Mouse (Mus musculus): ENCODE data around the gene Lag3. TPM values are rescaled to one million over a fixed set of nuclear protein-coding genes. Genes with fewer than 3 reads are reported as not detected.

The Lag3 gene
- total and polyA plus RNA-seq, 2 experiments from 2014 or later, result 0.11 to 0.85 TPM

GRCm38 (mm10) chr6:124863658-124864298, 47.7 kb downstream of the Lag3 start, which contains the start of gene Gpr162:
Gpr162 (minus strand) TSS chr6:124863983.
- WGBS, result 2% methylated on average over 30 of the region's 43 CpGs
- peak; percentile 58 for DNase-seq (ENCODE audit: low spot score)
- H3K36me3 ChIP-seq (replicated peaks; ENCODE audit: control insufficient read depth, insufficient read depth, low read length), result no peaks in the 10 kb centered on the region
- no peak for TF ChIP-seq CTCF (IDR thresholded peaks at IDR 0.05; ENCODE audit: low read depth)
- peak within 1 kb of the TSS; percentile 54 for H3K9ac ChIP-seq (replicated peaks; ENCODE audit: low read depth, low read length)
- peak within 1 kb of the TSS; percentile 61; the same call in 1 of the 2 replicates for H3K27ac ChIP-seq (ENCODE audit: low read depth)
- peaks cover 11% of the 10 kb centered on the region; the same call in 1 of the 2 replicates for H3K4me1 ChIP-seq (ENCODE audit: control insufficient read depth, insufficient read depth)
- H3K4me2 ChIP-seq (ENCODE audit: low read depth, low read length), result peak within 1 kb of the TSS; percentile 97
- H3K27me3 ChIP-seq (ENCODE audit: control insufficient read depth, insufficient read depth, low read length), result peaks cover 22% of the 10 kb centered on the region
- H3K4me3 ChIP-seq (ENCODE audit: low read depth, low read length), result peak within 1 kb of the TSS; percentile 49
- peak; percentile 49 for ATAC-seq (ENCODE audit: insufficient read depth, low read depth)
- no peaks in the 10 kb centered on the region for H3K9me3 ChIP-seq (replicated peaks; ENCODE audit: control insufficient read depth, low read length)

GRCm38 (mm10) chr6:124863125-124863657, 48.3 kb downstream of the Lag3 start:
- peaks cover 28% of the 10 kb centered on the region for H3K27me3 ChIP-seq (ENCODE audit: control insufficient read depth, insufficient read depth, low read length)
- no peaks in the 10 kb centered on the region for H3K36me3 ChIP-seq (replicated peaks; ENCODE audit: control insufficient read depth, insufficient read depth, low read length)
- TF ChIP-seq CTCF (IDR thresholded peaks at IDR 0.05; ENCODE audit: low read depth) (no peak), EP300 (IDR thresholded peaks at IDR 0.05; ENCODE audit: low read depth) (no peak)
- peaks cover 11% of the 10 kb centered on the region; the same call in 1 of the 2 replicates for H3K4me1 ChIP-seq (ENCODE audit: control insufficient read depth, insufficient read depth)
- H3K9me3 ChIP-seq (replicated peaks; ENCODE audit: control insufficient read depth, low read length), result no peaks in the 10 kb centered on the region
- ATAC-seq (ENCODE audit: insufficient read depth, low read depth) (peak; percentile 5; the same call in 1 of the 2 replicates), DNase-seq (ENCODE audit: low spot score) (no peak)
- peak overlapping the region; percentile 61; the same call in 1 of the 2 replicates for H3K27ac ChIP-seq (ENCODE audit: low read depth)
- H3K4me2 ChIP-seq (ENCODE audit: low read depth, low read length), result peak overlapping the region; percentile 97
- peak overlapping the region; percentile 54 for H3K9ac ChIP-seq (replicated peaks; ENCODE audit: low read depth, low read length)
- H3K4me3 ChIP-seq (ENCODE audit: low read depth, low read length), result peak overlapping the region; percentile 49
- 2% methylated on average over 16 of the region's 16 CpGs for WGBS

- Histone ChIP-seq H3K4me1 (ENCODE audit: control insufficient read depth, insufficient read depth) (peaks cover 11% of the 10 kb centered on the region; the same call in 1 of the 2 replicates), H3K27me3 (ENCODE audit: control insufficient read depth, insufficient read depth, low read length) (peaks cover 33% of the 10 kb centered on the region), H3K27ac (ENCODE audit: low read depth) (no peak overlapping the region; the same call in 1 of the 2 replicates), H3K4me2 (ENCODE audit: low read depth, low read length) (peak overlapping the region; percentile 97), H3K9me3 (replicated peaks; ENCODE audit: control insufficient read depth, low read length) (no peaks in the 10 kb centered on the region), H3K36me3 (replicated peaks; ENCODE audit: control insufficient read depth, insufficient read depth, low read length) (no peaks in the 10 kb centered on the region), H3K4me3 (ENCODE audit: low read depth, low read length) (peak overlapping the region; percentile 49), H3K9ac (replicated peaks; ENCODE audit: low read depth, low read length) (peak overlapping the region; percentile 54; the same call in 1 of the 2 replicates)
- no peak for TF ChIP-seq CTCF (IDR thresholded peaks at IDR 0.05; ENCODE audit: low read depth)
- no peak for TF ChIP-seq EP300 (IDR thresholded peaks at IDR 0.05; ENCODE audit: low read depth)
- ATAC-seq (ENCODE audit: insufficient read depth, low read depth), result no peak
- WGBS, result 16% methylated on average over 8 of the region's 8 CpGs
- DNase-seq (ENCODE audit: low spot score), result no peak
These were observed 48.9 kb downstream of the Lag3 start for GRCm38 (mm10) chr6:124862406-124863124.

- Histone ChIP-seq H3K4me1 (ENCODE audit: control insufficient read depth, insufficient read depth) (peaks cover 11% of the 10 kb centered on the region; the same call in 1 of the 2 replicates), H3K4me2 (ENCODE audit: low read depth, low read length) (no peak overlapping the region; the same call in 1 of the 2 replicates), H3K27me3 (ENCODE audit: control insufficient read depth, insufficient read depth, low read length) (peaks cover 33% of the 10 kb centered on the region), H3K9ac (replicated peaks; ENCODE audit: low read depth, low read length) (no peak overlapping the region), H3K4me3 (ENCODE audit: low read depth, low read length) (no peak overlapping the region), H3K36me3 (replicated peaks; ENCODE audit: control insufficient read depth, insufficient read depth, low read length) (no peaks in the 10 kb centered on the region), H3K9me3 (replicated peaks; ENCODE audit: control insufficient read depth, low read length) (no peaks in the 10 kb centered on the region), H3K27ac (ENCODE audit: low read depth) (no peak overlapping the region)
- WGBS, result 50% methylated on average over 3 of the region's 3 CpGs
- ATAC-seq (ENCODE audit: insufficient read depth, low read depth) (no peak), DNase-seq (ENCODE audit: low spot score) (no peak)
- TF ChIP-seq CTCF (IDR thresholded peaks at IDR 0.05; ENCODE audit: low read depth) (no peak), EP300 (IDR thresholded peaks at IDR 0.05; ENCODE audit: low read depth) (no peak)
These were observed 49.7 kb downstream of the Lag3 start for GRCm38 (mm10) chr6:124861802-124862201.

- DNase-seq (ENCODE audit: low spot score) (no peak), ATAC-seq (ENCODE audit: insufficient read depth, low read depth) (no peak)
- 88% methylated on average over 19 of the region's 19 CpGs for WGBS
- Histone ChIP-seq H3K9me3 (replicated peaks; ENCODE audit: control insufficient read depth, low read length) (no peaks in the 10 kb centered on the region), H3K4me2 (ENCODE audit: low read depth, low read length) (no peak overlapping the region), H3K4me1 (ENCODE audit: control insufficient read depth, insufficient read depth) (peaks cover 16% of the 10 kb centered on the region), H3K4me3 (ENCODE audit: low read depth, low read length) (no peak overlapping the region), H3K27ac (ENCODE audit: low read depth) (no peak overlapping the region), H3K27me3 (ENCODE audit: control insufficient read depth, insufficient read depth, low read length) (peaks cover 33% of the 10 kb centered on the region), H3K9ac (replicated peaks; ENCODE audit: low read depth, low read length) (no peak overlapping the region), H3K36me3 (replicated peaks; ENCODE audit: control insufficient read depth, insufficient read depth, low read length) (no peaks in the 10 kb centered on the region)
- no peak for TF ChIP-seq EP300 (IDR thresholded peaks at IDR 0.05; ENCODE audit: low read depth)
- no peak for TF ChIP-seq CTCF (IDR thresholded peaks at IDR 0.05; ENCODE audit: low read depth)
These were observed 50.2 kb downstream of the Lag3 start for GRCm38 (mm10) chr6:124861266-124861665.
